ENCODE assay signal across 8 mouse cellular contexts in the genomic region with DNA sequence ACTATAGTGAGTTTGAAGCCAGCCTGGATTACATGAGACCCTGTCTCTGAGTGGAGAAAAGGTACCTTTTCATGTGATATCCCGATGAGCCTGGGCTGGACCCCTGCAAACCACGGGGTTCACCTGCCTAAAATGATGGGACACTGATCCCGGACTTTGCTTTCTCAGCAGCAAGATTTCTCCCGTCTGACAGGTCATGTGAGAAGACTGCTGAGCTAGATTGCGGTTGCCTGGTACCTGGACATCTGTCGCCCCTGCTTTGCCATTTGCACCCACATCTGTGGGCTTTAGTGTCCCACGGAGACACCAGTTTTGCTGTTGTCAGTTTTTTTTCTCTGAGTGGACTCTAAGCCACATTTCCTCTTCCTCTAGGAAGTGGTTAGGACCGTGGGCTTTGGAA. TPM values are rescaled to one million over a fixed set of nuclear protein-coding genes. Genes with fewer than 3 reads are reported as not detected.
DNase-seq lines count a peak whose midpoint lies in the region; ATAC-seq and TF ChIP-seq lines count a peak whose summit lies in the region.

No protein-coding gene starts in this region.

- TF ChIP-seq RAD21 in CH12.LX (IDR thresholded peaks at IDR 0.05; ENCODE audit: low read depth, low read length), result no peak

- dilution Hi-C loops in CH12.LX (cut with MboI; ENCODE audit: extremely low pct_ligation_motif_present, extremely low pct_unique_long_range_greater_than_20kb, low sequenced_read_pairs), result no loop called here

- ATAC-seq in erythroblast, adult 5-6 weeks (replicated peaks; ENCODE audit: low FRiP score, poor library complexity, severe bottlenecking), result no peak
- no peak for ATAC-seq in hindbrain, embryonic 13.5 days (ENCODE audit: low FRiP score)
- ATAC-seq in liver, embryonic 15.5 days (ENCODE audit: insufficient read depth), result no peak

- no peak for TF ChIP-seq POLR2A in CH12.LX (IDR thresholded peaks at IDR 0.05; ENCODE audit: low read depth, low read length)

- H3K4me1 ChIP-seq in erythroblast, embryonic 14.5 days (ENCODE audit: control insufficient read depth), result peaks cover 49% of the 10 kb centered on the region
- H3K4me1 ChIP-seq in CH12.LX (ENCODE audit: control insufficient read depth in 1 of 2, insufficient read depth in 2 of 2), result peaks cover 19 to 52% of the 10 kb centered on the region in 2 experiments
- peaks cover 36% of the 10 kb centered on the region for H3K4me1 ChIP-seq in hindbrain, embryonic 13.5 days (replicated peaks)
- H3K4me1 ChIP-seq in liver, embryonic 15.5 days (replicated peaks), result peaks cover 50% of the 10 kb centered on the region

- H3K36me3 ChIP-seq in erythroblast, embryonic 14.5 days (ENCODE audit: control insufficient read depth), result peaks cover 30% of the 10 kb centered on the region
- H3K36me3 ChIP-seq in CH12.LX (replicated peaks in 1 of 2; ENCODE audit: control insufficient read depth in 1 of 2, insufficient read depth in 1 of 2, low read length in 1 of 2), result peaks cover 4 to 38% of the 10 kb centered on the region in 2 experiments
- H3K36me3 ChIP-seq in hindbrain, embryonic 13.5 days, result peaks cover 21% of the 10 kb centered on the region
- H3K36me3 ChIP-seq in liver, embryonic 15.5 days (replicated peaks), result 0 out of 2 replicates have a peak, but pooled peaks cover 4% of the 10 kb centered on the region

- H3K79me2 ChIP-seq in CH12.LX (replicated peaks; ENCODE audit: control insufficient read depth, extremely low read depth, insufficient read depth, poor library complexity, severe bottlenecking), result peaks cover 15% of the 10 kb centered on the region

- peak overlapping the region; percentile 73 for H3K4me2 ChIP-seq in CH12.LX (ENCODE audit: insufficient read depth, low read depth, poor library complexity, severe bottlenecking)
- peak overlapping the region; percentile 88 for H3K4me2 ChIP-seq in hindbrain, embryonic 13.5 days
- peak overlapping the region; percentile 100 for H3K4me2 ChIP-seq in liver, embryonic 15.5 days

- DNase-seq in CH12.LX (ENCODE audit: extremely low read depth), result no peak
- DNase-seq in gastrocnemius, postnatal 4 days (ENCODE audit: low spot score in 2 of 2), result no peak
- no peak for DNase-seq in layer of hippocampus, postnatal 14 days (ENCODE audit: low spot score in 2 of 2)
- no peak for DNase-seq in adrenal gland, postnatal 4 days (ENCODE audit: low spot score in 2 of 2)

- in situ Hi-C loops in CH12.LX (cut with MboI; ENCODE audit: low pct_ligation_motif_present, low pct_unique_long_range_greater_than_20kb, low sequenced_read_pairs), result loop anchor here (25.0 kb wide), 1 partner anchor 485 kb away; a partner anchor contains a TSS

- TF ChIP-seq EP300 in CH12.LX (IDR thresholded peaks at IDR 0.05; ENCODE audit: low read length), result no peak

- no peaks in the 10 kb centered on the region for H3K9me3 ChIP-seq in erythroblast, embryonic 14.5 days (ENCODE audit: control insufficient read depth, low read length)
- no peaks in the 10 kb centered on the region for H3K9me3 ChIP-seq in CH12.LX (replicated peaks; ENCODE audit: low read length)
- no peaks in the 10 kb centered on the region for H3K9me3 ChIP-seq in hindbrain, embryonic 13.5 days
- H3K9me3 ChIP-seq in liver, embryonic 15.5 days (replicated peaks), result no peaks in the 10 kb centered on the region

- H3K9ac ChIP-seq in CH12.LX (ENCODE audit: insufficient read depth, low read depth), result no peak overlapping the region
- peak overlapping the region; percentile 92 for H3K9ac ChIP-seq in hindbrain, embryonic 13.5 days
- no peak overlapping the region for H3K9ac ChIP-seq in liver, embryonic 15.5 days

- H3K27me3 ChIP-seq in erythroblast, embryonic 14.5 days (ENCODE audit: control insufficient read depth), result no peaks in the 10 kb centered on the region
- H3K27me3 ChIP-seq in CH12.LX (replicated peaks), result no peaks in the 10 kb centered on the region
- H3K27me3 ChIP-seq in hindbrain, embryonic 13.5 days, result no peaks in the 10 kb centered on the region
- H3K27me3 ChIP-seq in liver, embryonic 15.5 days, result no peaks in the 10 kb centered on the region

- WGBS in hindbrain, embryonic 13.5 days, result 81% methylated on average over 8 of the region's 8 CpGs
- 61% methylated on average over 8 of the region's 8 CpGs for WGBS in liver, embryonic 15.5 days (ENCODE audit: insufficient replicate concordance)

- H3K27ac ChIP-seq in CH12.LX (ENCODE audit: insufficient read depth, low read depth), result no peak overlapping the region
- no peak overlapping the region for H3K27ac ChIP-seq in hindbrain, embryonic 13.5 days
- no peak overlapping the region for H3K27ac ChIP-seq in liver, embryonic 15.5 days (replicated peaks)

- H3K4me3 ChIP-seq in erythroblast, embryonic 14.5 days (replicated peaks), result peak overlapping the region; percentile 76
- H3K4me3 ChIP-seq in CH12.LX (replicated peaks in 1 of 3; ENCODE audit: low read depth in 2 of 3, low read length in 2 of 3, poor library complexity in 1 of 3), result no peak overlapping the region
- peak overlapping the region; percentile 82 for H3K4me3 ChIP-seq in hindbrain, embryonic 13.5 days
- H3K4me3 ChIP-seq in liver, embryonic 15.5 days (replicated peaks), result peak overlapping the region; percentile 88

- TF ChIP-seq CTCF in CH12.LX (conservative IDR thresholded peaks at IDR 0.05 in 1 of 2, IDR thresholded peaks at IDR 0.05 in 1 of 2; ENCODE audit: low read depth in 2 of 2, low read length in 2 of 2), result no peak

TF ChIP-seq in CH12.LX, 34 proteins besides CTCF, POLR2A, EP300 and RAD21:
- TF ChIP-seq MXI1 (IDR thresholded peaks at IDR 0.05; ENCODE audit: low read depth, low read length) (no peak), TBP (conservative IDR thresholded peaks at IDR 0.05; ENCODE audit: low read depth, low read length) (no peak), MAZ (IDR thresholded peaks at IDR 0.05; ENCODE audit: low read depth, low read length) (no peak), USF1 (IDR thresholded peaks at IDR 0.05; ENCODE audit: low read depth, low read length) (no peak), TCF12 (IDR thresholded peaks at IDR 0.05; ENCODE audit: low read depth, low read length) (no peak), CHD2 (IDR thresholded peaks at IDR 0.05; ENCODE audit: low read length) (no peak), IRF4 (IDR thresholded peaks at IDR 0.05; ENCODE audit: low read depth, low read length) (no peak)

RNA-seq across cellular contexts. Expression of a gene that starts 1.5 kb away (rescaled TPM):
- 0.50 and 0.92 TPM in 2 replicates for polyA plus RNA-seq in erythroblast, embryonic 14.5 days (2012)
- 3.3 TPM in 2 replicates for total RNA-seq in erythroblast, adult 5-6 weeks (2015; ENCODE audit: low replicate concordance)
- total RNA-seq in erythroblast, adult 5-6 weeks (2017; ENCODE audit: low replicate concordance), result 4.2 and 5.7 TPM in 2 replicates
- total RNA-seq in CH12.LX (2012; rRNA removed) (11.5 and 15.4 TPM in 2 replicates), CH12.LX (2014; rRNA removed) (12.2 and 13.1 TPM in 2 replicates)
- 16.4 and 17.0 TPM in 2 replicates for polyA plus RNA-seq in CH12.LX (2012; ENCODE audit: insufficient read length, low read depth)
- 36.7 and 39.9 TPM in 2 replicates for polyA plus RNA-seq in hindbrain, embryonic 13.5 days (2015; fragmentation: Nextera tagmentation; extraction: Ambion mirVana)
- 6.8 and 6.9 TPM in 2 replicates for polyA plus RNA-seq in liver, embryonic 15.5 days (2015; fragmentation: Nextera tagmentation; extraction: Ambion mirVana)
- 1 to 10 TPM; 4.6 to 6.3 TPM for total RNA-seq in gastrocnemius, postnatal 4 days (2021)
- 10 to 100 TPM in 1 of 2 experiments, 1 to 10 TPM in 1; 9.3 to 11.4 TPM for total RNA-seq in layer of hippocampus, postnatal 14 days (2021)
- 10 to 100 TPM in 1 of 2 experiments, 1 to 10 TPM in 1; 8.0 to 10.4 TPM for total RNA-seq in adrenal gland, postnatal 4 days (2021)

RNA-seq across cellular contexts. Expression of a gene that starts 9.3 kb away (rescaled TPM):
- polyA plus RNA-seq in erythroblast, embryonic 14.5 days (2012), result 6.9 and 9.3 TPM in 2 replicates
- 2.3 and 21.5 TPM in 2 replicates for total RNA-seq in erythroblast, adult 5-6 weeks (2015; ENCODE audit: low replicate concordance)
- total RNA-seq in erythroblast, adult 5-6 weeks (2017; ENCODE audit: low replicate concordance), result 0.60 and 9.2 TPM in 2 replicates
- total RNA-seq in CH12.LX (2012; rRNA removed), result 58.9 and 86.7 TPM in 2 replicates
- 35.7 and 43.8 TPM in 2 replicates for total RNA-seq in CH12.LX (2014; rRNA removed)
- 28.8 and 38.9 TPM in 2 replicates for polyA plus RNA-seq in CH12.LX (2012; ENCODE audit: insufficient read length, low read depth)
- polyA plus RNA-seq in hindbrain, embryonic 13.5 days (2015; fragmentation: Nextera tagmentation; extraction: Ambion mirVana), result 105 and 109 TPM in 2 replicates
- polyA plus RNA-seq in liver, embryonic 15.5 days (2015; fragmentation: Nextera tagmentation; extraction: Ambion mirVana), result 25.5 and 28.4 TPM in 2 replicates
- total RNA-seq in gastrocnemius, postnatal 4 days (2021), result 10 to 100 TPM; 94.5 to 94.7 TPM
- 10 to 100 TPM; 64.7 to 67.4 TPM for total RNA-seq in layer of hippocampus, postnatal 14 days (2021)
- 100 to 1,000 TPM; 127 to 129 TPM for total RNA-seq in adrenal gland, postnatal 4 days (2021)

Comparison
In these comparisons a context has a peak if more than half of its experiments do, and no peak if none do; other contexts are left out.
1. H3K4me3 ChIP-seq: peak in erythroblast, embryonic 14.5 days (single experiment), hindbrain, embryonic 13.5 days (single experiment) and liver, embryonic 15.5 days (single experiment); none in CH12.LX (0 of 3).
2. Peak in every context shown above with its lines, with median percentiles within 50 percentile points of each other: H3K4me2 ChIP-seq.